Mouse (Mus musculus) C2C12 (cell line): Measurements from ENCODE around the gene Olfr99. TPM values are rescaled to one million over a fixed set of nuclear protein-coding genes. Genes with fewer than 3 reads are reported as not detected.

Source experiments
- H3K27me3 ChIP-seq: one replicate; pipeline ENCODE4 v1.6.1; 2011; ENCODE audit not compliant: control insufficient read depth, insufficient read depth, insufficient read length
- H3K36me3 ChIP-seq: one replicate; pipeline ENCODE4 v1.6.1; 2011; ENCODE audit not compliant: control insufficient read depth, insufficient read depth
- H3K4me3 ChIP-seq: one replicate; pipeline ENCODE4 v1.5.1; 2011; ENCODE audit warnings: mild to moderate bottlenecking, control low read depth; ENCODE audit not compliant: poor library complexity, insufficient read depth, severe bottlenecking
- H3K79me2 ChIP-seq: one replicate; pipeline ENCODE4 v1.6.1; 2011; ENCODE audit not compliant: control insufficient read depth, insufficient read depth
- H3K79me3 ChIP-seq: one replicate; pipeline ENCODE4 v1.6.1; 2011; ENCODE audit warnings: low read depth, control low read depth
- H3ac ChIP-seq: one replicate; pipeline ENCODE3; 2011; ENCODE audit warnings: low read depth; ENCODE audit not compliant: control insufficient read depth, insufficient read length
- CEBPB ChIP-seq: IDR thresholded peaks from one replicate; pipeline ENCODE4 v1.6.1; 2011; ENCODE audit warnings: low read depth, mild to moderate bottlenecking, control low read depth, moderate library complexity
- CTCF ChIP-seq: IDR thresholded peaks from one replicate; pipeline ENCODE4 v1.5.1; 2011; ENCODE audit not compliant: control insufficient read depth, insufficient read depth, insufficient read length
- FOSL1 ChIP-seq: IDR thresholded peaks from one replicate; pipeline ENCODE4 v1.8.0; 2011; ENCODE audit warnings: mild to moderate bottlenecking, low read length; ENCODE audit not compliant: poor library complexity, insufficient read depth, severe bottlenecking
- MAX ChIP-seq: IDR thresholded peaks from one replicate; pipeline ENCODE4 v1.6.1; 2011; ENCODE audit warnings: mild to moderate bottlenecking, control low read depth
- MYOD1 ChIP-seq: IDR thresholded peaks from one replicate; pipeline ENCODE4 v1.6.1; 2011; ENCODE audit warnings: low read depth; ENCODE audit not compliant: control insufficient read depth, insufficient read length
- MYOG ChIP-seq: IDR thresholded peaks from one replicate; pipeline ENCODE4 v1.6.1; 2011; ENCODE audit not compliant: control insufficient read depth, insufficient read length; ENCODE audit errors: extremely low read depth
- USF1 ChIP-seq: IDR thresholded peaks from one replicate; pipeline ENCODE4 v1.6.1; 2011; ENCODE audit warnings: low read depth, mild to moderate bottlenecking, control low read depth, moderate library complexity
- polyA plus RNA-seq: library from polyadenylated mRNA; unstranded; fragments of >200 nt; fragmentation: generic; extraction: Trizol; gene quantifications from one replicate; pipeline ENCODE4 v1.2.1, GENCODE M21; 2012; ENCODE audit warnings: missing spikeins

Olfr99 gene
- polyA plus RNA-seq, 1 experiment: not detected

DNA sequence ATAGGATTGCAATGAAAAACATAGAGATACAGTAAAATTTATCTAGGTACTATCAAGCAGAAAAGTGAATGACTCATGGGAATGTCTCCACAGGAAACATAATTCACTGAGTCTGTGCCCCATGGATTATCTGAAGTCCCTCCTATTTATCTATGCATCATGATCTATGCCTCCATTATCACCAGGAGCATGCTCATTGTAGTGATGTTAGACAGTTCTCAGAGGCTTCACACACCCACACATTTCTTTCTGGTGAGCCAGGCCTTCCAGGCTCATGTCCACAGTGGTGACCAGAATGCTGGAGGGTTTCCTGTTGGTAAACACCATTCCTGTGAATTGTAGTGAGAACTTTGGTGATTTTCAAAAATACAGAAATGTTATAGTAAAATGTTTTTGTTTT lies 6.7 kb downstream of the Olfr99 start:
- Histone ChIP-seq H3K4me3 (no peak overlapping the region), H3K36me3 (no peaks in the 10 kb centered on the region)

DNA sequence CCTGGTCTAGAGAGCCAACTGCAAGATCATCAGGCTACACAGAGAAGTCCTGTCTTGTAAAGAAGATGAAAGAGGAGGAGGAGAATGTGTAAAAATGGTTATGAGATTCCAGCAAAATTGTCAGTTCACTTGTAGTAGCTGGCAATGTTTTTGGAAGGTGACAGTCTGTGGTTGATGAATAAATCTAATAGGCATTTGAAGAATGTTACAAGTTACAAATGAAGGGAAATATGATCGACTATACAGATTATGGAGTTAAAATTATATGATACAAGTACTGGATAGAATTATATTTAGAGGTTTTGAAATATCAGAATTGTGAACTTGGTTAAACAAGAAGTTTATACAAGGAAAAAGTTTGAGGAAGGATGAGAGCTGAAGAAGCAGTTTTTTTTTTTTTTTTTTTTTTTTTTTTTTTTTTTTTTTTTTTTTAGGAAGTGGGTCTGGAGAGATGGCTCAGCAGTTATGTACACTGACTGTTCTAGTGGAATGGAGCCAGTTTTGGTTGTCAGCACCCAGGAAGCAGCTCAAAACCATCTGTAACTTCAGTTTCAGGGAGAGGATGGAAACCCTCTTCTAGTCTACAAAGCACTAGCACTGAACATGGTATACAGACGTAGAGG lies 7.5 kb downstream of the Olfr99 start:
- no peak overlapping the region for H3ac ChIP-seq
- no peaks in the 10 kb centered on the region for H3K36me3 ChIP-seq
- TF ChIP-seq CEBPB: no peak
- TF ChIP-seq MYOD1: no peak
- no peaks in the 10 kb centered on the region for H3K79me2 ChIP-seq
- no peaks in the 10 kb centered on the region for H3K79me3 ChIP-seq
- H3K27me3 ChIP-seq: no peaks in the 10 kb centered on the region
- H3K4me3 ChIP-seq: no peak overlapping the region

More for the DNA sequence above, 6.7 kb downstream of the Olfr99 start:
- no peaks in the 10 kb centered on the region for H3K79me2 ChIP-seq
- TF ChIP-seq USF1 (no peak), CEBPB (no peak), FOSL1 (no peak), MYOG (no peak), MAX (no peak), CTCF (no peak), MYOD1 (no peak)
- no peaks in the 10 kb centered on the region for H3K79me3 ChIP-seq
- H3K27me3 ChIP-seq: no peaks in the 10 kb centered on the region
- H3ac ChIP-seq: no peak overlapping the region

DNA sequence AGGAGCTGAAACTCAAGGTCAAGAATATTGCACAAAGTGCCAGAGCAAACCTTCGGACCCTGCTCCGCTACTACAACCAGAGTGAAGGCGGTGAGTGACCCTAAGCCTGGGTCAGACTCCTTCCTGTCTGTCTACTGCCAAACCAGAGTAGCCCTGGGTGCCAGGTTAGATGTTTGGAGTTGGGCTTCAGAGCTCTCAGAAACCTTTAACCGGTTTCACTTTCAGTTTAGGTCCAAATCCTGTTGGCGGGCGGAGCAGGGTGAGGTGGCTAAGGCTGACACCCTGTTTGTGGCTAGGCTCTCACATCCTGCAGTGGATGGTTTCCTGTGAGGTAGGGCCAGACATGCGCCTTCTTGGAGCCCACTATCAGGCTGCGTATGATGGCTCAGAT lies 12.6 kb downstream of the Olfr99 start:
- no peaks in the 10 kb centered on the region for H3K27me3 ChIP-seq
- H3K79me2 ChIP-seq: no peaks in the 10 kb centered on the region
- TF ChIP-seq USF1: no peak
- no peak for TF ChIP-seq CEBPB
- TF ChIP-seq MYOG: no peak
- TF ChIP-seq MAX: no peak
- H3ac ChIP-seq: no peak overlapping the region
- no peaks in the 10 kb centered on the region for H3K36me3 ChIP-seq
- peak overlapping the region; percentile 31 for H3K4me3 ChIP-seq
- no peaks in the 10 kb centered on the region for H3K79me3 ChIP-seq

DNA sequence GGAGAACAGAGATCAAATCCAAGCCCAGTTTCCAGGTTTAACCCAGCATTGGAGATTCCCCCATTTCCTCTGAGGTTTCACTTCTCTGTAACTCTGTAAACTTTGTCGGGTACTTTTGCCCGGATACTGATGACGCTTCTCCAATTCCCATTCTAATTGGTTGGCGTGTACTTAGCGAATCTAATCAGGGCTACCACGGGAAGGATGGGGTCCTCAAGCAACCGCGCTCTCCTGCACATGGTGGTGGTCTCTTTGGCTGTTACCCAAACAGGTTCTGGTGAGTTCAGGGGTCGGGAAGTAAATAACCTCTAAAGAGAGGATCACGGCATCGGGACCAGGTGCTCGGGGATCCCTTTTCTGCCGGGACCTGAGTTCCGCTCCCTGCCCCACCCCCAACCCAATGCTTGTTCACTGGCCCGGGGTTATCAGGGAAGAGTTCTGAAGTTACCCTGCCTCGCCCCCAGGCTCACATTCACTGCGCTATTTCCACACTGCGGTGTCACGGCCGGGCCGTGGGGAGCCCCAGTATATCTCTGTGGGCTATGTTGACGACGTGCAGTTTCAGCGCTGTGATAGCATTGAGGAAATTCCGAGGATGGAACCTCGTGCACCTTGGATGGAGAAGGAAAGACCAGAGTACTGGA lies 13.1 kb downstream of the Olfr99 start, which contains the start of gene H2-M3:
Gene H2-M3 (plus strand): TSS at position 163 of the 644 bp plus-strand sequence.
- H3K4me3 ChIP-seq: peak within 1 kb of the TSS; percentile 31
- H3K36me3 ChIP-seq: no peaks in the 10 kb centered on the region
- TF ChIP-seq MAX (peak; percentile 4), CTCF (no peak), FOSL1 (no peak), USF1 (no peak)
- no peaks in the 10 kb centered on the region for H3K79me3 ChIP-seq
- no peaks in the 10 kb centered on the region for H3K79me2 ChIP-seq
- H3K27me3 ChIP-seq: no peaks in the 10 kb centered on the region
- H3ac ChIP-seq: no peak within 1 kb of the TSS

DNA sequence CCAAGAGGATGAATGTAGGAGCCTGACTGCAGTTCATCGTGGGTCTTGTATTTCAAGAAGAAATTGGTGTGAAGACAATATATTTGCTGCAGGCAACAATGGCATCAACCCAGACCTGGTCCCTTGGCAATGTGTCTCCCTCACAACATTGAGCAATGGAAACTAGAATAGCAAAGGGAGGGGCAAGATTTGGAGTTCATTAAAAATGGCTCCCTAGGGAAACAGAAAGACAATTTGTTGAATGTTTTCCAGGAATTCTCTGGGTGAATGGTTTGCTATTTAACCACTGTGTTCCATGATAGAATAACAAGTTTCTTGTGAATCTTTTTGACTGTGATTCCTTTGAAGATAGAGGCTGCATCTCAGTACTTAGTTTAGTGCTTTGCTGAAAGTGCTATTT lies 19.6 kb downstream of the Olfr99 start, which contains the start of gene Olfr98:
Gene Olfr98 (minus strand): TSS at position 124 of the 400 bp plus-strand sequence.
- no peaks in the 10 kb centered on the region for H3K79me3 ChIP-seq

DNA sequence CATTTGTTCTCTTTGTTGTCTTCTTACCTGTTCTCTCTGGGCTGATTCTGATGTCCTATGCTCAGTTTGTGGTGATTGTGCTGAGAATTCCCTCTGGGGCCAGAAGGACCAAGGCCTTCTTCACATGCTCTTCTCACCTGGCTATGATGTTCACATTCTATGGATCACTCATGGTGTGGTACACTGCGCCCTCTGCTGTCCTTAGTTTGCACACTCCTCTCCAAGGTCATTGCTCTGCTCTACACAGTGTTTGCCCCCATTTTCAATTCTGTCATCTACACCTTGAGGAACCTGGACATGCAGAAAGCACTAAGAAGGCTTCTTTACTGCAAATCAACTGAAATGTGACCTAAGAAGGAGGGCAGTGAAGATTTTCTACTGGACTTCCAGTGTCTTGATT lies 32.7 kb downstream of the Olfr99 start:
- TF ChIP-seq CTCF: no peak
- TF ChIP-seq USF1: no peak
- TF ChIP-seq MAX: no peak
- TF ChIP-seq MYOG: no peak
- TF ChIP-seq MYOD1: no peak
- no peak for TF ChIP-seq CEBPB
- no peak for TF ChIP-seq FOSL1
- H3K27me3 ChIP-seq: no peaks in the 10 kb centered on the region
- no peaks in the 10 kb centered on the region for H3K79me3 ChIP-seq
- no peaks in the 10 kb centered on the region for H3K79me2 ChIP-seq
- no peak overlapping the region for H3K4me3 ChIP-seq
- no peak overlapping the region for H3ac ChIP-seq
- H3K36me3 ChIP-seq: no peaks in the 10 kb centered on the region

More for the DNA sequence above, 19.6 kb downstream of the Olfr99 start, which contains the start of gene Olfr98:
- Histone ChIP-seq H3K27me3 (no peaks in the 10 kb centered on the region), H3K36me3 (no peaks in the 10 kb centered on the region), H3K4me3 (no peak within 1 kb of the TSS), H3ac (no peak within 1 kb of the TSS), H3K79me2 (no peaks in the 10 kb centered on the region)
- TF ChIP-seq MYOG: no peak
- TF ChIP-seq MAX: no peak
- TF ChIP-seq MYOD1: no peak
- no peak for TF ChIP-seq USF1
- TF ChIP-seq FOSL1: no peak
- TF ChIP-seq CEBPB: no peak
- no peak for TF ChIP-seq CTCF
